Mouse (Mus musculus): ENCODE results near the gene Prr15l.

Prr15l gene

GRCm38 (mm10) chr11:96928088-96928487, at the start of gene Prr15l:
Prr15l (plus strand) TSS chr11:96928104.
- no peak for DNase-seq (ENCODE audit: low read depth, low spot score)

- no peak for DNase-seq (ENCODE audit: low read depth, low spot score)
Observed at GRCm38 (mm10) chr11:96878715-96879114, 49.2 kb upstream of the Prr15l start.

- no peak for DNase-seq (ENCODE audit: low read depth, low spot score)
Observed at GRCm38 (mm10) chr11:96879359-96879758, 48.5 kb upstream of the Prr15l start.

- no peak for DNase-seq (ENCODE audit: low read depth, low spot score)
Observed at GRCm38 (mm10) chr11:96880296-96880695, 47.6 kb upstream of the Prr15l start.

- no peak for DNase-seq (ENCODE audit: low read depth, low spot score)
Observed at GRCm38 (mm10) chr11:96885901-96886340, 42.0 kb upstream of the Prr15l start.

GRCm38 (mm10) chr11:96886942-96887546, 40.9 kb upstream of the Prr15l start:
- no peak for DNase-seq (ENCODE audit: low read depth, low spot score)

GRCm38 (mm10) chr11:96891784-96892527, 35.9 kb upstream of the Prr15l start:
- no peak for DNase-seq (ENCODE audit: low read depth, low spot score)

GRCm38 (mm10) chr11:96893203-96893842, 34.6 kb upstream of the Prr15l start:
- DNase-seq (ENCODE audit: low read depth, low spot score) = no peak

- DNase-seq (ENCODE audit: low read depth, low spot score) = no peak
Observed at GRCm38 (mm10) chr11:96895886-96896285, 32.0 kb upstream of the Prr15l start.

- DNase-seq (ENCODE audit: low read depth, low spot score) = no peak
Observed at GRCm38 (mm10) chr11:96899449-96900306, 28.2 kb upstream of the Prr15l start.

- DNase-seq (ENCODE audit: low read depth, low spot score) = no peak
Observed at GRCm38 (mm10) chr11:96901332-96901731, 26.6 kb upstream of the Prr15l start.

- DNase-seq (ENCODE audit: low read depth, low spot score) = no peak
Observed at GRCm38 (mm10) chr11:96902639-96903635, 25.0 kb upstream of the Prr15l start.

- no peak for DNase-seq (ENCODE audit: low read depth, low spot score)
Observed at GRCm38 (mm10) chr11:96906431-96907161, 21.3 kb upstream of the Prr15l start.

- no peak for DNase-seq (ENCODE audit: low read depth, low spot score)
Observed at GRCm38 (mm10) chr11:96908594-96908993, 19.3 kb upstream of the Prr15l start.

- peak; percentile 76 for DNase-seq (ENCODE audit: low read depth, low spot score)
Observed at GRCm38 (mm10) chr11:96910003-96910402, 17.9 kb upstream of the Prr15l start.

- DNase-seq (ENCODE audit: low read depth, low spot score) = no peak
Observed at GRCm38 (mm10) chr11:96912682-96913081, 15.2 kb upstream of the Prr15l start.

GRCm38 (mm10) chr11:96916044-96916884, 11.6 kb upstream of the Prr15l start, which contains the start of gene Cdk5rap3:
Cdk5rap3 (minus strand) TSS chr11:96916496.
- DNase-seq (ENCODE audit: low read depth, low spot score) = peak; percentile 100

GRCm38 (mm10) chr11:96916885-96917396, 11.0 kb upstream of the Prr15l start:
- peak; percentile 31 for DNase-seq (ENCODE audit: low read depth, low spot score)

GRCm38 (mm10) chr11:96917415-96917814, 10.5 kb upstream of the Prr15l start:
- DNase-seq (ENCODE audit: low read depth, low spot score) = no peak

Data from A20 (cell line).